Mouse (Mus musculus) kidney, adult 2 months (tissue): ENCODE measurements at regions not wholly inside any gene's neighbourhood (a gene's known extent, or its start where the extent isn't known, plus 50 kb on each side); places are given as distances from the start of the nearest gene placed in this dataset.

Experiments
- DNase-seq: peaks from one replicate; pipeline ENCODE4 v3.0.0; 2021
- H3K27ac ChIP-seq: fragments of 200-500 bp; 2 replicates; pipeline ENCODE4 v1.5.1; 2012; ENCODE audit warnings: low read depth, low read length, control low read depth, inconsistent platforms; ENCODE audit not compliant: insufficient read depth
- H3K27me3 ChIP-seq: fragments of 200-500 bp; replicated peaks from 2 replicates; pipeline ENCODE4 v1.6.1; 2012; ENCODE audit warnings: mild to moderate bottlenecking, moderate library complexity, low read length, inconsistent platforms; ENCODE audit not compliant: control insufficient read depth, insufficient read depth
- H3K36me3 ChIP-seq: fragments of 200-500 bp; 2 replicates; pipeline ENCODE4 v1.6.1; 2012; ENCODE audit warnings: mild to moderate bottlenecking, moderate library complexity, low read length, inconsistent platforms; ENCODE audit not compliant: control insufficient read depth, insufficient read depth
- H3K4me1 ChIP-seq: fragments of 200-500 bp; 2 replicates; pipeline ENCODE4 v1.6.1; 2011; ENCODE audit warnings: low read length; ENCODE audit not compliant: control insufficient read depth, insufficient read depth
- H3K4me3 ChIP-seq: fragments of 200-500 bp; 2 replicates; pipeline ENCODE4 v1.5.1; 2011; ENCODE audit warnings: mild to moderate bottlenecking, low read depth, low read length, control low read depth; ENCODE audit not compliant: insufficient read depth
- CTCF ChIP-seq: fragments of 200-500 bp; conservative IDR thresholded peaks from 2 replicates; pipeline ENCODE4 v1.5.1; 2011; ENCODE audit warnings: low read depth, mild to moderate bottlenecking, control low read depth, low read length, moderate library complexity, mixed read lengths; ENCODE audit not compliant: insufficient read depth, insufficient read length
- POLR2A ChIP-seq: fragments of 200-500 bp; IDR thresholded peaks from one replicate; pipeline ENCODE4 v1.6.1; 2011; ENCODE audit warnings: low read depth, low read length, control low read depth
- WGBS: fragments of 180-500 bp; shearing (Covaris S2); methylation state at CpG from one replicate; pipeline ENCODE4 v1.1.7; 2018; 5-methylcytosine and 5-hydroxymethylcytosine counted together

DNA sequence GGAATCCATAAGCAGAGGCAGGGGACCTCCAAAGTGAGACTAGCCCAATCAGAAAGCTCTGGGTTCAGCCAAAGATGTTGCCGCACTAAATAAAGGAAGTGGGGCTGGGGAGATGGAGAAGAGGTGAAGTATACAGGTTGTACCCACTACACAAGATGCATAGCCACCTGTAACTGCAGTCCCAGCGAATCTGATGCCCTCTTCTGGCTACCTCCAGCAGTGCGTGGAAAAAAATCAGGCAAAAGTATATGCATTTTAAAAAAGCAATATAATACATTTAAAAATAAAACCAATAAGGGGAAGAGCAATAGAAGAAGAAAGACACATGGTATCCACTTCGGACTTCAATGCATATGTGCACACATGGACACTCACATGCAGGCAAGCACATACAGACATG, 183.8 kb upstream of the Tmem132c start:
- DNase-seq: no peak
- H3K27ac ChIP-seq: no peak overlapping the region
- no peak overlapping the region for H3K4me3 ChIP-seq
- no peaks in the 10 kb centered on the region for H3K4me1 ChIP-seq
- WGBS: 76% methylated on average over 4 of the region's 4 CpGs
- H3K36me3 ChIP-seq: no peaks in the 10 kb centered on the region
- no peaks in the 10 kb centered on the region for H3K27me3 ChIP-seq
- TF ChIP-seq POLR2A: no peak
- no peak for TF ChIP-seq CTCF

DNA sequence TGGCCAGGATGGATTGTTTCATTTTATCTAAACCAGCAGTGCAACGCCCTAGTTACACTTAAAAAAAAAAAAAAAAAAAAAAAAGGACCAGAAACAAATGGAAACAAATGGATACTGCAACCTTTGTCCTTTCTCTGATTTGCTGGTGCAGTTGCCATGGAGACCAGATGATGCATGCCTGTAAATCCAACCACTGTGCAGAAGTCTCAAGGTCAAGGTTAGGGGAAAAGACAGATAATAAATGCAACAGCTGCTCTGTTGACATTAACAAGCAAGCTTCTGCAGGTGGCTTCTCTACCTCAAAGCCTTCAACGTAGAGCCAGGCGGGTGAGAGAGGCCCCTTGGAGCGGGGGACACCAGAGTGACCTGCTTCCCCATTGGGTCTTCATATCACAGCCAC, 167.3 kb upstream of the Tmem132c start:
- no peaks in the 10 kb centered on the region for H3K27me3 ChIP-seq
- no peak for TF ChIP-seq CTCF
- no peak for TF ChIP-seq POLR2A
- H3K4me3 ChIP-seq: no peak overlapping the region
- WGBS: 52% methylated on average over 4 of the region's 4 CpGs
- no peak for DNase-seq
- no peaks in the 10 kb centered on the region for H3K4me1 ChIP-seq
- no peaks in the 10 kb centered on the region for H3K36me3 ChIP-seq
- H3K27ac ChIP-seq: no peak overlapping the region
